Mouse (Mus musculus): ENCODE measurements around the gene Hrasls5. TPM values are rescaled to one million over a fixed set of nuclear protein-coding genes. Genes with fewer than 3 reads are reported as not detected.

The Hrasls5 gene
- polyA plus RNA-seq, 1 experiment from 2014 or later = not detected

- Histone ChIP-seq H3K27ac (no peak overlapping the region), H3K4me2 (no peak overlapping the region), H3K27me3 (no peaks in the 10 kb centered on the region), H3K9me3 (no peaks in the 10 kb centered on the region), H3K4me1 (no peaks in the 10 kb centered on the region), H3K4me3 (replicated peaks) (no peak overlapping the region), H3K36me3 (replicated peaks) (no peaks in the 10 kb centered on the region), H3K9ac (no peak overlapping the region)
- 94% methylated on average over 6 of the region's 6 CpGs for WGBS
- no peak for ATAC-seq (ENCODE audit: low FRiP score)
Observed at GRCm38 (mm10) chr19:7585764-7586163, 26.6 kb upstream of the Hrasls5 start.

GRCm38 (mm10) chr19:7590795-7591194 lies 21.5 kb upstream of the Hrasls5 start:
- H3K36me3 ChIP-seq (replicated peaks) = no peaks in the 10 kb centered on the region
- H3K9ac ChIP-seq = no peak overlapping the region
- no peaks in the 10 kb centered on the region for H3K9me3 ChIP-seq
- no peak overlapping the region for H3K4me2 ChIP-seq
- ATAC-seq (ENCODE audit: low FRiP score) = no peak
- H3K4me3 ChIP-seq (replicated peaks) = no peak overlapping the region
- H3K4me1 ChIP-seq = no peaks in the 10 kb centered on the region
- H3K27me3 ChIP-seq = no peaks in the 10 kb centered on the region
- no peak overlapping the region for H3K27ac ChIP-seq

- no peak overlapping the region for H3K4me2 ChIP-seq
- no peaks in the 10 kb centered on the region for H3K27me3 ChIP-seq
- no peaks in the 10 kb centered on the region for H3K9me3 ChIP-seq
- H3K4me3 ChIP-seq (replicated peaks) = no peak overlapping the region
- no peak overlapping the region for H3K9ac ChIP-seq
- H3K27ac ChIP-seq = no peak overlapping the region
- H3K4me1 ChIP-seq = no peaks in the 10 kb centered on the region
- no peaks in the 10 kb centered on the region for H3K36me3 ChIP-seq (replicated peaks)
- WGBS = 74% methylated on average over 3 of the region's 3 CpGs
- ATAC-seq (ENCODE audit: low FRiP score) = no peak
Observed at GRCm38 (mm10) chr19:7592018-7592417, 20.3 kb upstream of the Hrasls5 start.

- no peak for ATAC-seq (ENCODE audit: low FRiP score)
- Histone ChIP-seq H3K9me3 (no peaks in the 10 kb centered on the region), H3K4me1 (no peaks in the 10 kb centered on the region), H3K27me3 (peaks cover 3% of the 10 kb centered on the region; the same call in 1 of the 2 replicates), H3K4me2 (no peak overlapping the region), H3K36me3 (replicated peaks) (no peaks in the 10 kb centered on the region), H3K27ac (no peak overlapping the region), H3K9ac (no peak overlapping the region), H3K4me3 (replicated peaks) (no peak overlapping the region)
- 26% methylated on average over 2 of the region's 2 CpGs for WGBS
Observed at GRCm38 (mm10) chr19:7595534-7595933, 16.8 kb upstream of the Hrasls5 start.

- H3K36me3 ChIP-seq (replicated peaks) = no peaks in the 10 kb centered on the region
- WGBS = 64% methylated on average over 4 of the region's 4 CpGs
- H3K4me2 ChIP-seq = no peak overlapping the region
- no peaks in the 10 kb centered on the region for H3K9me3 ChIP-seq
- H3K27ac ChIP-seq = no peak overlapping the region
- peaks cover 9% of the 10 kb centered on the region; the same call in 1 of the 2 replicates for H3K27me3 ChIP-seq
- no peak overlapping the region for H3K9ac ChIP-seq
- no peak overlapping the region for H3K4me3 ChIP-seq (replicated peaks)
- ATAC-seq (ENCODE audit: low FRiP score) = no peak
- no peaks in the 10 kb centered on the region for H3K4me1 ChIP-seq
Observed at GRCm38 (mm10) chr19:7598481-7598880, 13.9 kb upstream of the Hrasls5 start.

- Histone ChIP-seq H3K27me3 (peaks cover 9% of the 10 kb centered on the region; the same call in 1 of the 2 replicates), H3K4me1 (peaks cover 14% of the 10 kb centered on the region), H3K27ac (no peak overlapping the region), H3K9me3 (no peaks in the 10 kb centered on the region), H3K4me3 (replicated peaks) (no peak overlapping the region), H3K36me3 (replicated peaks) (no peaks in the 10 kb centered on the region), H3K9ac (no peak overlapping the region), H3K4me2 (no peak overlapping the region)
- WGBS = 95% methylated on average over 4 of the region's 4 CpGs
- no peak for ATAC-seq (ENCODE audit: low FRiP score)
Observed at GRCm38 (mm10) chr19:7601551-7601950, 10.8 kb upstream of the Hrasls5 start.

GRCm38 (mm10) chr19:7604107-7604506 lies 8.2 kb upstream of the Hrasls5 start:
- WGBS = 96% methylated on average over 10 of the region's 10 CpGs
- H3K27me3 ChIP-seq = peaks cover 18% of the 10 kb centered on the region
- H3K9ac ChIP-seq = no peak overlapping the region

GRCm38 (mm10) chr19:7605013-7605412 lies 7.3 kb upstream of the Hrasls5 start:
- Histone ChIP-seq H3K9ac (no peak overlapping the region), H3K9me3 (no peaks in the 10 kb centered on the region), H3K27me3 (peaks cover 23% of the 10 kb centered on the region), H3K4me3 (replicated peaks) (no peak overlapping the region), H3K27ac (peak overlapping the region; percentile 93), H3K4me2 (no peak overlapping the region; the same call in 1 of the 2 replicates), H3K4me1 (peaks cover 29% of the 10 kb centered on the region), H3K36me3 (replicated peaks) (no peaks in the 10 kb centered on the region)
- no peak for ATAC-seq (ENCODE audit: low FRiP score)

More at GRCm38 (mm10) chr19:7604107-7604506, 8.2 kb upstream of the Hrasls5 start:
- Histone ChIP-seq H3K36me3 (replicated peaks) (no peaks in the 10 kb centered on the region), H3K4me3 (replicated peaks) (no peak overlapping the region), H3K4me1 (peaks cover 29% of the 10 kb centered on the region), H3K4me2 (no peak overlapping the region), H3K27ac (no peak overlapping the region), H3K9me3 (no peaks in the 10 kb centered on the region)
- ATAC-seq (ENCODE audit: low FRiP score) = no peak

GRCm38 (mm10) chr19:7605930-7606783 lies 6.2 kb upstream of the Hrasls5 start:
- H3K4me2 ChIP-seq = peak overlapping the region; percentile 61
- H3K36me3 ChIP-seq (replicated peaks) = no peaks in the 10 kb centered on the region
- H3K9ac ChIP-seq = peak overlapping the region; percentile 49; the same call in 1 of the 2 replicates
- peak overlapping the region; percentile 93 for H3K27ac ChIP-seq
- ATAC-seq (ENCODE audit: low FRiP score) = peak; percentile 92
- 3% methylated on average over 15 of the region's 15 CpGs for WGBS
- H3K27me3 ChIP-seq = peaks cover 33% of the 10 kb centered on the region
- peaks cover 29% of the 10 kb centered on the region for H3K4me1 ChIP-seq
- H3K4me3 ChIP-seq (replicated peaks) = peak overlapping the region; percentile 28
- H3K9me3 ChIP-seq = no peaks in the 10 kb centered on the region

GRCm38 (mm10) chr19:7606801-7607689 lies 5.3 kb upstream of the Hrasls5 start, which contains the start of gene Lgals12:
Lgals12 (minus strand) TSS chr19:7607193.
- Histone ChIP-seq H3K36me3 (replicated peaks) (no peaks in the 10 kb centered on the region), H3K9ac (peak within 1 kb of the TSS; percentile 49; the same call in 1 of the 2 replicates), H3K27me3 (peaks cover 41% of the 10 kb centered on the region), H3K27ac (peak within 1 kb of the TSS; percentile 93), H3K4me3 (replicated peaks) (peak within 1 kb of the TSS; percentile 28), H3K9me3 (no peaks in the 10 kb centered on the region), H3K4me1 (peaks cover 32% of the 10 kb centered on the region), H3K4me2 (peak within 1 kb of the TSS; percentile 61)
- peak; percentile 28 for ATAC-seq (ENCODE audit: low FRiP score)
- 6% methylated on average over 15 of the region's 15 CpGs for WGBS

GRCm38 (mm10) chr19:7607690-7608201 lies 4.6 kb upstream of the Hrasls5 start:
- Histone ChIP-seq H3K27me3 (peaks cover 46% of the 10 kb centered on the region), H3K27ac (peak overlapping the region; percentile 93), H3K4me2 (no peak overlapping the region), H3K4me3 (replicated peaks) (no peak overlapping the region), H3K9me3 (no peaks in the 10 kb centered on the region), H3K36me3 (replicated peaks) (no peaks in the 10 kb centered on the region), H3K9ac (no peak overlapping the region), H3K4me1 (peaks cover 38% of the 10 kb centered on the region)
- no peak for ATAC-seq (ENCODE audit: low FRiP score)
- WGBS = 80% methylated on average over 7 of the region's 7 CpGs

- 78% methylated on average over 7 of the region's 7 CpGs for WGBS
- ATAC-seq (ENCODE audit: low FRiP score) = no peak
- no peak overlapping the region for H3K9ac ChIP-seq
- no peak overlapping the region for H3K4me2 ChIP-seq
- H3K4me1 ChIP-seq = peaks cover 9% of the 10 kb centered on the region
- H3K27me3 ChIP-seq = peaks cover 44% of the 10 kb centered on the region
- H3K4me3 ChIP-seq (replicated peaks) = no peak overlapping the region
- H3K36me3 ChIP-seq (replicated peaks) = no peaks in the 10 kb centered on the region
- H3K9me3 ChIP-seq = no peaks in the 10 kb centered on the region
- no peak overlapping the region for H3K27ac ChIP-seq
Observed at GRCm38 (mm10) chr19:7613151-7613550, 810 bp downstream of the Hrasls5 start.
